Comparison of ENCODE assay signal across 18 mouse cellular contexts in the genomic region with DNA sequence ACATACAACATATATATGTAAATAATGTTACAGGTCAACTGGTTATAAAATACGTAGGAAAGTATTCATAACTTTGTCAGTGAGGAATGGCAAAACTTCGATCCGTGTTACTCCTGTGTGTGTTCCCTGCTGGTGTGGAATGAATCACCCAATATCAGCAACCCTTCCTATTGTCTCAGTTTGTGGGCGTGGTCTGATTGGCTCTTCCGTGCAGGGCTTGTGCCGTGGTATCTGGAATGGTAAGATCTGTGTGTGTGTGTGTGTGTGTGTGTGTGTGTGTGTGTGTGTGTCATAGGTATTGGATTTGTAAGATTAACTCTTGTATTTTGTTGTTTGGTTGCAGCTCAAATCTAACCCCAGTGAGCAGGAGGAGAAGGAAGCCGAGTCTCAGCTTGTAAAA.
"Had no signal": no experiment of that assay in that cellular context is flagged by ENCODE, and none has a peak within 500 bp of the region (broad histone marks: within the 10 kb centered on the region; RNA-seq: fewer than 3 reads in every experiment).

No protein-coding gene starts in this region.

- H3K4me1 ChIP-seq: lung, embryonic 15.5 days; midbrain, embryonic 10.5 days; midbrain, embryonic 12.5 days; neural tube, embryonic 13.5 days; neural tube, embryonic 15.5 days; stomach, embryonic 15.5 days had no signal

- H3K27me3 ChIP-seq: lung, embryonic 15.5 days; midbrain, embryonic 12.5 days; neural tube, embryonic 13.5 days; neural tube, embryonic 15.5 days; stomach, embryonic 15.5 days had no signal

- H3K27ac ChIP-seq: lung, embryonic 15.5 days; midbrain, embryonic 10.5 days; midbrain, embryonic 12.5 days; neural tube, embryonic 13.5 days; neural tube, embryonic 15.5 days; stomach, embryonic 15.5 days; stomach, postnatal 0 days had no signal

- ATAC-seq: lung, postnatal 0 days; midbrain, embryonic 16.5 days had no signal

- H3K4me2 ChIP-seq: lung, embryonic 15.5 days; midbrain, embryonic 12.5 days; neural tube, embryonic 13.5 days; neural tube, embryonic 15.5 days; stomach, embryonic 15.5 days had no signal

- H3K9ac ChIP-seq: lung, embryonic 15.5 days; midbrain, embryonic 12.5 days; neural tube, embryonic 13.5 days; neural tube, embryonic 15.5 days; stomach, embryonic 15.5 days had no signal

- H3K4me3 ChIP-seq: lung, embryonic 15.5 days; midbrain, embryonic 10.5 days; midbrain, embryonic 12.5 days; myocyte; neural tube, embryonic 13.5 days; neural tube, embryonic 15.5 days; stomach, embryonic 15.5 days had no signal

- H3K9me3 ChIP-seq: lung, embryonic 15.5 days; midbrain, embryonic 10.5 days; midbrain, embryonic 12.5 days; neural tube, embryonic 13.5 days; neural tube, embryonic 15.5 days; stomach, embryonic 15.5 days had no signal

- DNase-seq: lung, adult 2 months; lung, postnatal 14 days; lung, postnatal 4 days; midbrain, embryonic 14.5 days; right cerebral cortex, postnatal 14 days; thymus, adult 2 months; thymus, postnatal 25 days; thymus, postnatal 4 days had no signal
